ENCODE assay signal across 9 mouse cellular contexts in the genomic region with DNA sequence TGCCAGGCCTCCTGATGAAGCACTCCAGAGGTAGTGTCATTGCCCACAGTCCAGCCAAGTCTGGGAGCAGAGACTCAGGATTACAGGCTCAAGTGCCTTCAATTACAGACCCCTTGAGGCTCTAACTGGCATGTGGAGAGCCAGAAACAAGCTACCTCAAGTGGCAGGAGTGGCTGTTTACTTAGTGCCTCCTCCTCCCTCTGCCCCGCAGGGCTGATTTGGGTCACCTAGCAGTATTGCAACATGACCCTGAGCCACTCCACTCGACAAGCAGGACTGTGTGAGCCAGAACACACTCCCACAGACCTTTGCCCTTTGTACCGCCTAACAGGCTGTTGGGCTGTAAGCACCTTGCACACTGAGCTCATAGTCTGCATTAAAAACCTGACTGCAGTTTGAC.
DNase-seq lines count a peak whose midpoint lies in the region.
"Had no signal": no experiment of that assay in that cellular context is flagged by ENCODE, and none has a peak within 500 bp of the region (broad histone marks: within the 10 kb centered on the region; RNA-seq: fewer than 3 reads in every experiment).

No protein-coding gene starts in this region.

- WGBS in embryonic facial prominence, embryonic 10.5 days: 10% methylated on average over 3 of the region's 3 CpGs

- H3K4me3 ChIP-seq in embryonic facial prominence, embryonic 10.5 days: no peak overlapping the region
- H3K4me3 ChIP-seq: limb, embryonic 10.5 days had no signal

- H3K27ac ChIP-seq in embryonic facial prominence, embryonic 10.5 days (replicated peaks): no peak overlapping the region
- H3K27ac ChIP-seq: limb, embryonic 10.5 days had no signal

- peaks cover 14% of the 10 kb centered on the region; the same call in 1 of the 2 replicates for H3K27me3 ChIP-seq in embryonic facial prominence, embryonic 10.5 days (replicated peaks; ENCODE audit: low read depth, poor library complexity, severe bottlenecking)

- peaks cover 6% of the 10 kb centered on the region for H3K9me3 ChIP-seq in embryonic facial prominence, embryonic 10.5 days
- H3K9me3 ChIP-seq: limb, embryonic 10.5 days had no signal

- H3K4me1 ChIP-seq in embryonic facial prominence, embryonic 10.5 days: peaks cover 12% of the 10 kb centered on the region

- DNase-seq in embryo, embryonic 10.5 days (ENCODE audit: low spot score): peak; percentile 52
- DNase-seq in embryo, embryonic 9.5 days (ENCODE audit: extremely low spot score): no peak
- peak; percentile 51 for DNase-seq in embryonic facial prominence, embryonic 10.5 days (ENCODE audit: low spot score)
- DNase-seq in kidney, postnatal 25 days: peak; percentile 78 to 94
- DNase-seq in lung, postnatal 14 days: peak; percentile 70
- DNase-seq in c-Kit-positive CD71-positive TER-119-positive erythroid progenitor cells, embryonic 14.5 days (ENCODE audit: low spot score): no peak
- no peak for DNase-seq in cerebellum, adult 18-20 months
- no peak for DNase-seq in cerebellum, adult 11-12 months

- no peaks in the 10 kb centered on the region for H3K36me3 ChIP-seq in embryonic facial prominence, embryonic 10.5 days (replicated peaks)
- H3K36me3 ChIP-seq: limb, embryonic 10.5 days had no signal

Comparison
In these comparisons a context has a peak if more than half of its experiments do, and no peak if none do; other contexts are left out.
1. DNase-seq: peak in embryo, embryonic 10.5 days (single experiment), embryonic facial prominence, embryonic 10.5 days (single experiment), kidney, postnatal 25 days (2 of 2) and lung, postnatal 14 days (single experiment); none in embryo, embryonic 9.5 days (single experiment), c-Kit-positive CD71-positive TER-119-positive erythroid progenitor cells, embryonic 14.5 days (single experiment), cerebellum, adult 18-20 months (0 of 2) and cerebellum, adult 11-12 months (single experiment).